ENCODE assay signal across 9 mouse cellular contexts in the genomic region with DNA sequence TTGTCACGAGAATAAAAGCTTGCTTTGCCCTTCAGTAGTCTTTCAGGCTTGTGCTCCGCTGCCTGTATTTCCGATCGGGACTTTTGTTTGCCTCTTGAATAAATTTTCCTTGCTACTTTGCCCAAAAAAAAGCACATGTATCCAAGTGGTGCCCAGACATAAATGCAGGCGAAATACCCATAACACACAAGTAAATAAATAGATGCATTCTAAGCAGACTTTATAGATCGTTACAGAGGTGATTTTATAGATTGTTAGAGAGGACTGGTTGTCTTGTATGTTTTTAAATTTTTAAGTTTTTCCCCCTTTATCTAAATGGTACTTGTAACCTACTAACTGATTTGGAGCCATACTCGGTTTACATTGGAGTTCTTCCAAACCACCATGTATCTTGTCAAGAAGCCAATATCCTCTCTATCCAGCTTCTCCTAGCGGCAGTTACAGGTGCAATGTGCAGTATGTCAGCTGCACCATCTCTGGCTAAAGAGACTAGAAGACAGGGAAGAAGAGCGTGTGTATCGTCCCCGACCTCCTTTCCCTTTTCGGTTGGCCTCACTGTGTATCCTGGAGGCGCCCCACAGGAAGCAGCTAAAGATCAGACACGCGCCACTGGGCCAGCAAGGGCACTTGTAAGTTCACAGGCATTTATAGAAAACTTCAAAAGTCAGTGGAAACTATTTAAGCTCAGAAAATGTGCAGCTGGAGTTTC. TPM values are rescaled to one million over a fixed set of nuclear protein-coding genes. Genes with fewer than 3 reads are reported as not detected.
DNase-seq lines count a peak whose midpoint lies in the region; ATAC-seq and TF ChIP-seq lines count a peak whose summit lies in the region.
"Had no signal": no experiment of that assay in that cellular context is flagged by ENCODE, and none has a peak within 500 bp of the region (broad histone marks: within the 10 kb centered on the region; RNA-seq: fewer than 3 reads in every experiment).

No protein-coding gene starts in this region.

- TF ChIP-seq EP300 in heart, postnatal 0 days (IDR thresholded peaks at IDR 0.05; ENCODE audit: low read depth), result no peak

- WGBS in forebrain, embryonic 16.5 days, result 23% methylated on average over 15 of the region's 15 CpGs
- WGBS in forebrain, embryonic 13.5 days, result 40% methylated on average over 15 of the region's 15 CpGs
- WGBS in heart, postnatal 0 days, result 45% methylated on average over 15 of the region's 15 CpGs
- 56% methylated on average over 15 of the region's 15 CpGs for WGBS in liver, embryonic 12.5 days (ENCODE audit: insufficient replicate concordance)

- no peaks in the 10 kb centered on the region for H3K27me3 ChIP-seq in forebrain, embryonic 16.5 days (replicated peaks; ENCODE audit: control insufficient read depth, insufficient read depth, low read length)
- H3K27me3 ChIP-seq in forebrain, embryonic 13.5 days, result no peaks in the 10 kb centered on the region
- no peaks in the 10 kb centered on the region for H3K27me3 ChIP-seq in G1E (ENCODE audit: insufficient read depth, low read length)
- H3K27me3 ChIP-seq in heart, postnatal 0 days (ENCODE audit: control insufficient read depth, insufficient read depth, low read length), result no peaks in the 10 kb centered on the region
- H3K27me3 ChIP-seq in liver, embryonic 12.5 days (replicated peaks), result no peaks in the 10 kb centered on the region
- H3K27me3 ChIP-seq: midbrain, embryonic 12.5 days had no signal

- no peak overlapping the region for H3K9ac ChIP-seq in forebrain, embryonic 16.5 days (replicated peaks; ENCODE audit: low read depth, low read length)
- H3K9ac ChIP-seq in forebrain, embryonic 13.5 days, result no peak overlapping the region
- no peak overlapping the region for H3K9ac ChIP-seq in heart, postnatal 0 days (replicated peaks; ENCODE audit: low read depth, low read length)
- H3K9ac ChIP-seq in liver, embryonic 12.5 days, result no peak overlapping the region
- H3K9ac ChIP-seq: midbrain, embryonic 12.5 days had no signal

- peak overlapping the region; percentile 21 for H3K4me2 ChIP-seq in forebrain, embryonic 16.5 days (ENCODE audit: low read length)
- no peak overlapping the region for H3K4me2 ChIP-seq in forebrain, embryonic 13.5 days
- H3K4me2 ChIP-seq in heart, postnatal 0 days (ENCODE audit: low read depth, low read length), result peak overlapping the region; percentile 28
- peak overlapping the region; percentile 35 for H3K4me2 ChIP-seq in liver, embryonic 12.5 days
- H3K4me2 ChIP-seq: midbrain, embryonic 12.5 days had no signal

- H3K4me3 ChIP-seq in forebrain, embryonic 16.5 days (replicated peaks; ENCODE audit: low read length), result no peak overlapping the region
- H3K4me3 ChIP-seq in forebrain, embryonic 13.5 days, result no peak overlapping the region
- H3K4me3 ChIP-seq in G1E (ENCODE audit: low read depth, low read length), result no peak overlapping the region
- no peak overlapping the region for H3K4me3 ChIP-seq in heart, postnatal 0 days (ENCODE audit: low read depth, low read length)
- H3K4me3 ChIP-seq in liver, embryonic 12.5 days, result no peak overlapping the region
- H3K4me3 ChIP-seq: midbrain, embryonic 12.5 days had no signal

- no peak for TF ChIP-seq CTCF in G1E (IDR thresholded peaks at IDR 0.05; ENCODE audit: low read depth, low read length)
- no peak for TF ChIP-seq CTCF in heart, postnatal 0 days (IDR thresholded peaks at IDR 0.05; ENCODE audit: low read depth)

- no peak for ATAC-seq in forebrain, embryonic 16.5 days
- ATAC-seq in forebrain, embryonic 13.5 days, result no peak
- no peak for ATAC-seq in G1E (ENCODE audit: extremely low read depth, insufficient number of reproducible peaks, low FRiP score, poor library complexity, severe bottlenecking)
- no peak for ATAC-seq in heart, postnatal 0 days (ENCODE audit: insufficient read depth, low read depth)
- ATAC-seq in liver, embryonic 12.5 days, result no peak

- H3K4me1 ChIP-seq in forebrain, embryonic 16.5 days (replicated peaks; ENCODE audit: control insufficient read depth, insufficient read depth, low read length), result peaks cover 7% of the 10 kb centered on the region
- peaks cover 12% of the 10 kb centered on the region for H3K4me1 ChIP-seq in forebrain, embryonic 13.5 days
- peaks cover 8% of the 10 kb centered on the region for H3K4me1 ChIP-seq in G1E (ENCODE audit: insufficient read depth, low read depth, low read length)
- H3K4me1 ChIP-seq in heart, postnatal 0 days (ENCODE audit: control insufficient read depth, insufficient read depth), result peaks cover 7% of the 10 kb centered on the region; the same call in 1 of the 2 replicates
- peaks cover 36% of the 10 kb centered on the region for H3K4me1 ChIP-seq in liver, embryonic 12.5 days

- H3K27ac ChIP-seq in forebrain, embryonic 16.5 days (ENCODE audit: low read length), result no peak overlapping the region
- no peak overlapping the region; the same call in 1 of the 2 replicates for H3K27ac ChIP-seq in forebrain, embryonic 13.5 days
- 0 out of 2 replicates have a peak overlapping the region, but pooled peaks have one; percentile 13 for H3K27ac ChIP-seq in heart, postnatal 0 days (ENCODE audit: low read depth)
- no peak overlapping the region for H3K27ac ChIP-seq in liver, embryonic 12.5 days
- H3K27ac ChIP-seq: midbrain, embryonic 12.5 days had no signal

- H3K36me3 ChIP-seq in forebrain, embryonic 16.5 days (ENCODE audit: control insufficient read depth, insufficient read depth), result no peaks in the 10 kb centered on the region
- no peaks in the 10 kb centered on the region; the same call in 1 of the 2 replicates for H3K36me3 ChIP-seq in forebrain, embryonic 13.5 days (ENCODE audit: poor library complexity, severe bottlenecking)
- H3K36me3 ChIP-seq in G1E (replicated peaks), result peaks cover 53% of the 10 kb centered on the region
- no peaks in the 10 kb centered on the region for H3K36me3 ChIP-seq in heart, postnatal 0 days (replicated peaks; ENCODE audit: control insufficient read depth, insufficient read depth, low read length)
- no peaks in the 10 kb centered on the region for H3K36me3 ChIP-seq in liver, embryonic 12.5 days
- H3K36me3 ChIP-seq: midbrain, embryonic 12.5 days had no signal

- DNase-seq in G1E (ENCODE audit: low spot score), result peak; percentile 11
- DNase-seq in heart, postnatal 0 days (ENCODE audit: low spot score), result no peak
- peak; percentile 75 for DNase-seq in thymus, postnatal 0 days (ENCODE audit: low spot score)
- DNase-seq in gastrocnemius, postnatal 10 days, result no peak
- DNase-seq in urinary bladder, postnatal 4 days (ENCODE audit: low spot score in 2 of 2), result no peak

- no peaks in the 10 kb centered on the region for H3K9me3 ChIP-seq in forebrain, embryonic 16.5 days (ENCODE audit: control insufficient read depth, low read length)
- H3K9me3 ChIP-seq in forebrain, embryonic 13.5 days (replicated peaks), result no peaks in the 10 kb centered on the region
- no peaks in the 10 kb centered on the region for H3K9me3 ChIP-seq in G1E (replicated peaks)
- H3K9me3 ChIP-seq in heart, postnatal 0 days (replicated peaks; ENCODE audit: control insufficient read depth, low read length), result no peaks in the 10 kb centered on the region
- no peaks in the 10 kb centered on the region for H3K9me3 ChIP-seq in liver, embryonic 12.5 days (replicated peaks)
- H3K9me3 ChIP-seq: midbrain, embryonic 12.5 days had no signal

RNA-seq across cellular contexts. Expression of a gene that starts 18.4 kb away (rescaled TPM):
- polyA plus RNA-seq in forebrain, embryonic 16.5 days (2015; fragmentation: Nextera tagmentation; extraction: Ambion mirVana), result 11.3 and 12.5 TPM in 2 replicates
- 8.6 and 9.8 TPM in 2 replicates for polyA plus RNA-seq in forebrain, embryonic 13.5 days (2015; fragmentation: Nextera tagmentation; extraction: Ambion mirVana)
- 5.1 and 10.3 TPM in 2 replicates for total RNA-seq in G1E (2014; fragmentation: Nextera tagmentation)
- 6.8 and 7.9 TPM in 2 replicates for total RNA-seq in G1E (2017)
- polyA plus RNA-seq in G1E (2012), result 1.3 and 1.8 TPM in 2 replicates
- total RNA-seq in heart, postnatal 0 days (2014; rRNA removed; ENCODE audit: low replicate concordance), result 0.69 and 1.6 TPM in 2 replicates
- 0.62 and 0.85 TPM in 2 replicates for polyA plus RNA-seq in heart, postnatal 0 days (2015; fragmentation: Nextera tagmentation; extraction: Ambion mirVana)
- polyA plus RNA-seq in liver, embryonic 12.5 days (2016; fragmentation: Nextera tagmentation; extraction: Ambion mirVana), result 2.1 and 2.2 TPM in 2 replicates
- polyA plus RNA-seq in thymus, postnatal 0 days (2015; fragmentation: Nextera tagmentation; extraction: Ambion mirVana), result 12.3 and 16.2 TPM in 2 replicates
- under 1 TPM; 0.50 to 0.59 TPM for total RNA-seq in gastrocnemius, postnatal 10 days (2021)

RNA-seq across cellular contexts. Expression of a gene that starts 24.4 kb away (rescaled TPM):
- not detected in 2 replicates for polyA plus RNA-seq in forebrain, embryonic 16.5 days (2015; fragmentation: Nextera tagmentation; extraction: Ambion mirVana)
- polyA plus RNA-seq in forebrain, embryonic 13.5 days (2015; fragmentation: Nextera tagmentation; extraction: Ambion mirVana), result not detected in 2 replicates
- total RNA-seq in G1E (2014; fragmentation: Nextera tagmentation), result not detected in 2 replicates
- total RNA-seq in G1E (2017), result not detected in 2 replicates
- polyA plus RNA-seq in G1E (2012), result not detected in 2 replicates
- total RNA-seq in heart, postnatal 0 days (2014; rRNA removed; ENCODE audit: low replicate concordance), result not detected in 2 replicates
- polyA plus RNA-seq in heart, postnatal 0 days (2015; fragmentation: Nextera tagmentation; extraction: Ambion mirVana), result not detected in 2 replicates
- polyA plus RNA-seq in liver, embryonic 12.5 days (2016; fragmentation: Nextera tagmentation; extraction: Ambion mirVana), result not detected in 2 replicates
- not detected in 2 replicates for polyA plus RNA-seq in thymus, postnatal 0 days (2015; fragmentation: Nextera tagmentation; extraction: Ambion mirVana)
- not detected for total RNA-seq in gastrocnemius, postnatal 10 days (2021)
- polyA plus RNA-seq: midbrain, embryonic 12.5 days had no signal

RNA-seq across cellular contexts. Expression of a gene that starts 39.9 kb away (rescaled TPM):
- polyA plus RNA-seq in forebrain, embryonic 16.5 days (2015; fragmentation: Nextera tagmentation; extraction: Ambion mirVana), result 63.1 and 66.0 TPM in 2 replicates
- 61.2 and 66.2 TPM in 2 replicates for polyA plus RNA-seq in forebrain, embryonic 13.5 days (2015; fragmentation: Nextera tagmentation; extraction: Ambion mirVana)
- total RNA-seq in G1E (2014; fragmentation: Nextera tagmentation) (119 and 130 TPM in 2 replicates), G1E (2017) (100 and 113 TPM in 2 replicates)
- polyA plus RNA-seq in G1E (2012), result 104 TPM in 2 replicates
- total RNA-seq in heart, postnatal 0 days (2014; rRNA removed; ENCODE audit: low replicate concordance), result 41.5 and 47.1 TPM in 2 replicates
- polyA plus RNA-seq in heart, postnatal 0 days (2015; fragmentation: Nextera tagmentation; extraction: Ambion mirVana), result 50.9 and 54.7 TPM in 2 replicates
- polyA plus RNA-seq in liver, embryonic 12.5 days (2016; fragmentation: Nextera tagmentation; extraction: Ambion mirVana), result 55.7 and 56.0 TPM in 2 replicates
- polyA plus RNA-seq in thymus, postnatal 0 days (2015; fragmentation: Nextera tagmentation; extraction: Ambion mirVana), result 126 and 150 TPM in 2 replicates
- total RNA-seq in gastrocnemius, postnatal 10 days (2021), result 10 to 100 TPM; 25.4 to 30.1 TPM

RNA-seq across cellular contexts. Expression of a gene that starts 40.7 kb away (rescaled TPM):
- 10.6 and 14.3 TPM in 2 replicates for polyA plus RNA-seq in forebrain, embryonic 16.5 days (2015; fragmentation: Nextera tagmentation; extraction: Ambion mirVana)
- 22.7 and 23.1 TPM in 2 replicates for polyA plus RNA-seq in forebrain, embryonic 13.5 days (2015; fragmentation: Nextera tagmentation; extraction: Ambion mirVana)
- total RNA-seq in G1E (2014; fragmentation: Nextera tagmentation) (183 and 184 TPM in 2 replicates), G1E (2017) (62.1 and 62.4 TPM in 2 replicates)
- 6.8 and 8.7 TPM in 2 replicates for polyA plus RNA-seq in G1E (2012)
- 35.0 and 50.9 TPM in 2 replicates for total RNA-seq in heart, postnatal 0 days (2014; rRNA removed; ENCODE audit: low replicate concordance)
- polyA plus RNA-seq in heart, postnatal 0 days (2015; fragmentation: Nextera tagmentation; extraction: Ambion mirVana), result 12.8 and 12.9 TPM in 2 replicates
- polyA plus RNA-seq in liver, embryonic 12.5 days (2016; fragmentation: Nextera tagmentation; extraction: Ambion mirVana), result 35.2 and 35.3 TPM in 2 replicates
- polyA plus RNA-seq in thymus, postnatal 0 days (2015; fragmentation: Nextera tagmentation; extraction: Ambion mirVana), result 20.1 and 20.7 TPM in 2 replicates
- 10 to 100 TPM in 1 of 2 experiments, 1 to 10 TPM in 1; 9.6 to 13.4 TPM for total RNA-seq in gastrocnemius, postnatal 10 days (2021)

RNA-seq across cellular contexts. Expression of a gene that starts 45.8 kb away (rescaled TPM):
- 17.8 and 20.2 TPM in 2 replicates for polyA plus RNA-seq in forebrain, embryonic 16.5 days (2015; fragmentation: Nextera tagmentation; extraction: Ambion mirVana)
- polyA plus RNA-seq in forebrain, embryonic 13.5 days (2015; fragmentation: Nextera tagmentation; extraction: Ambion mirVana), result 18.4 and 20.1 TPM in 2 replicates
- total RNA-seq in G1E (2014; fragmentation: Nextera tagmentation) (18.5 and 26.9 TPM in 2 replicates), G1E (2017) (12.8 and 18.4 TPM in 2 replicates)
- polyA plus RNA-seq in G1E (2012), result 1.1 and 3.3 TPM in 2 replicates
- 17.2 and 18.9 TPM in 2 replicates for total RNA-seq in heart, postnatal 0 days (2014; rRNA removed; ENCODE audit: low replicate concordance)
- 5.2 and 5.5 TPM in 2 replicates for polyA plus RNA-seq in heart, postnatal 0 days (2015; fragmentation: Nextera tagmentation; extraction: Ambion mirVana)
- 4.8 and 5.4 TPM in 2 replicates for polyA plus RNA-seq in liver, embryonic 12.5 days (2016; fragmentation: Nextera tagmentation; extraction: Ambion mirVana)
- 14.8 and 16.0 TPM in 2 replicates for polyA plus RNA-seq in thymus, postnatal 0 days (2015; fragmentation: Nextera tagmentation; extraction: Ambion mirVana)
- total RNA-seq in gastrocnemius, postnatal 10 days (2021), result 10 to 100 TPM in 1 of 2 experiments, 1 to 10 TPM in 1; 9.6 to 11.3 TPM

Comparison
In these comparisons a context has a peak if more than half of its experiments do, and no peak if none do; other contexts are left out.
1. DNase-seq: peak in G1E (single experiment) and thymus, postnatal 0 days (single experiment); none in heart, postnatal 0 days (single experiment), gastrocnemius, postnatal 10 days (single experiment) and urinary bladder, postnatal 4 days (0 of 2).